Mouse (Mus musculus) embryonic fibroblast, embryonic 13.5 days (primary cell): ENCODE measurements at regions not wholly inside any gene's neighbourhood (a gene's known extent, or its start where the extent isn't known, plus 50 kb on each side); places are given as distances from the start of the nearest gene placed in this dataset.

ENCODE experiments used
- CTCF ChIP-seq: IDR thresholded peaks from 2 replicates; pipeline ENCODE4 v1.5.1; 2011; ENCODE audit warnings: mild to moderate bottlenecking, control low read depth, low read length, moderate library complexity, borderline replicate concordance; ENCODE audit not compliant: insufficient read depth
- POLR2A ChIP-seq: IDR thresholded peaks from 2 replicates; pipeline ENCODE4 v1.6.1; 2011; ENCODE audit warnings: low read depth, mild to moderate bottlenecking, control low read depth, low read length, moderate library complexity

- TF ChIP-seq POLR2A (no peak), CTCF (no peak)
These were observed 106.2 kb upstream of the Egln3 start for GRCm38 (mm10) chr12:54309874-54310273.
